In the genomic region with DNA sequence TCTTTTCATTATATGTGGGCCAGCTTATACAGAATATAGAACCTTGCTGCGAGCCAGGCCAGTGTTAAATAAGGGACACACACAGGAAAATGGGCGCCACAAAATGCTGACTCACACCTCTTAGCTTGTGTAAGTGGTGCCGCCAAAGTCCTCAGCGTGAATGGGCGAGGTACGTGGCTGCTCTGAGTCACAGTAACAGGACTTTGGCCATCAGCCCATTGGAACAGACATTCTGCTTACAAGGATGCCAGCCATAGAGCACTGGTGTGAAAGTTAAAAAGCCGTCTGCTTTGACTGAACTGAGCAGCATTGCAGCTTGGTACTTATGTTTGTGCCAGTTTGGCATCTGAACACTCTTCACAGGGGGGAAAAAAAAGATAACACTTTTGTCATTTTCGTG, we compare ENCODE assay signal across 7 mouse cellular contexts.
DNase-seq lines count a peak whose midpoint lies in the region; ATAC-seq lines count a peak whose summit lies in the region.

No protein-coding gene starts in this region.

- DNase-seq in 3T3-L1 (ENCODE audit: low read depth, low spot score) (peak; percentile 99), MN1 (ENCODE audit: low spot score) (peak; percentile 90)
- DNase-seq in cerebellum, postnatal 10 days = peak; percentile 97 to 98
- peak; percentile 40 to 80 for DNase-seq in heart, adult 9 months (ENCODE audit: low spot score in 2 of 2)
- peak; percentile 55 to 69 for DNase-seq in layer of hippocampus, postnatal 10 days (ENCODE audit: low spot score in 2 of 2)
- DNase-seq in yolk sac, embryonic 10.5 days (ENCODE audit: low spot score) = peak; percentile 44

- peak; percentile 21; the same call in 1 of the 2 replicates for ATAC-seq in megakaryocyte, adult 5-6 weeks (ENCODE audit: poor library complexity, severe bottlenecking)

Comparison
In these comparisons a context has a peak if more than half of its experiments do, and no peak if none do; other contexts are left out.
1. Peak in every context shown above with its lines: DNase-seq and ATAC-seq.
2. DNase-seq: peak in every context shown above with its lines; median percentile 99 in 3T3-L1; 98 in cerebellum, postnatal 10 days; 90 in MN1; 62 in layer of hippocampus, postnatal 10 days; 60 in heart, adult 9 months; 44 in yolk sac, embryonic 10.5 days.